Mouse (Mus musculus): ENCODE results near the gene Erg.

Erg gene

DNA sequence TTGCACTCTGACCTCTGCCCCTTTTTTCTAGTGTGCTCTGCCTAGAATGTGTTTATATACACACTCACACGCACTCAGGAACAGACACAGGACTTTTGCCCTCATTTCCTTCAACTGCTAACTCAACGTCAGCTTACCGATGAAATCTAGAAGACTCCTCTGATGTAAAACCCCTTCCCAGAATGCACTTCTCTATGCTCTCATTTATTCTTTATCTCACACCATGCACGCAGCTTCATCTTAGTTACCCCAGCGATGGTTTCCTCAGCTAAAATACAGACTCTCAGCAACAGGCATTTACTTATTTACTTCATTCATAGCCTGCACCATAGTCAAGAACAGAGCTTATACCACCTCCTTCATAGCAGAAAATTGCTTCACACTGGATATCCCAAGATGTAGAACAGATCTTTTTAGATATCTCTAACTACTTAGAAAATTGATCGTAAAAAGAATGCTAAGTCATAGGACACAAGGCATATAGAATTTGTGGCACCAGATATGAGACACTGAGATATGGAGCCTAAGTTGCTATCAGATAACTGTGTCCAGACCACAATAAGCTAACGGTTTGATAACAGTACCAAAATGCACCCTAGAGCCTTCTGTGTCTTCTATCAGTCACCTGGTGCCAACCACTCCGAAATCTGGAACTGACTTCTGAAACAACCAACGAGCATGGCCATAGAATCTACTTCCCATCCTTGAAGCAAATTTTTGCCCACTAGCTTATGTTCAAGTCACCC is 98.6 kb downstream of the Erg start:
- no peak for DNase-seq (ENCODE audit: low spot score)

- DNase-seq (ENCODE audit: low spot score), result no peak
These were observed 105.2 kb downstream of the Erg start for GRCm38 (mm10) chr16:95481176-95481575.

- DNase-seq (ENCODE audit: low spot score), result no peak
These were observed 107.8 kb downstream of the Erg start for GRCm38 (mm10) chr16:95478558-95478957.

GRCm38 (mm10) chr16:95475041-95475440 is 111.4 kb downstream of the Erg start:
- no peak for DNase-seq (ENCODE audit: low spot score)

- no peak for DNase-seq (ENCODE audit: low spot score)
These were observed 112.4 kb downstream of the Erg start for GRCm38 (mm10) chr16:95473946-95474345.

- DNase-seq (ENCODE audit: low spot score), result no peak
These were observed 113.6 kb downstream of the Erg start for GRCm38 (mm10) chr16:95472771-95473170.

- no peak for DNase-seq (ENCODE audit: low spot score)
These were observed 116.9 kb downstream of the Erg start for GRCm38 (mm10) chr16:95469262-95470139.

GRCm38 (mm10) chr16:95467893-95468292 is 118.5 kb downstream of the Erg start:
- no peak for DNase-seq (ENCODE audit: low spot score)

GRCm38 (mm10) chr16:95466548-95466947 is 119.8 kb downstream of the Erg start:
- no peak for DNase-seq (ENCODE audit: low spot score)

- DNase-seq (ENCODE audit: low spot score), result no peak
These were observed 121.8 kb downstream of the Erg start for GRCm38 (mm10) chr16:95464609-95465008.

DNA sequence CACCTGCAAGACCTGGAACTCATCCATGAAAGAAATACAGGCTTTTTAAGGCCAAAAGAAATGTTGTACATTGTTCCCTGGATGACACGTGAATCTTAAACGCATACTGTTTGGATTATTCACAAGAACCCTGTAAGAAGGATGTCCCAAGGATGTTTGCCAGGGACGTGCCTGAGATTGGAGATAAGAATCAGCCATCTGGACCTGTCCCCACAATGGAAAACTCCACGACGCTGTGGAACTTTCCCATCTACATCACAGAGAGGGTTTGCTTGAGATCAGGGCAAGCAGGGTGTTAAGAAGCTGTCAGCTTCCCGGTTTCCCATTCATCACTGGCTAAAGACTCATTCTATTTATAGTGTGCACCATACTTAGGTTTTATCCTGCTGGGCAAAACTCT is 122.6 kb downstream of the Erg start:
- no peak for DNase-seq (ENCODE audit: low spot score)

DNA sequence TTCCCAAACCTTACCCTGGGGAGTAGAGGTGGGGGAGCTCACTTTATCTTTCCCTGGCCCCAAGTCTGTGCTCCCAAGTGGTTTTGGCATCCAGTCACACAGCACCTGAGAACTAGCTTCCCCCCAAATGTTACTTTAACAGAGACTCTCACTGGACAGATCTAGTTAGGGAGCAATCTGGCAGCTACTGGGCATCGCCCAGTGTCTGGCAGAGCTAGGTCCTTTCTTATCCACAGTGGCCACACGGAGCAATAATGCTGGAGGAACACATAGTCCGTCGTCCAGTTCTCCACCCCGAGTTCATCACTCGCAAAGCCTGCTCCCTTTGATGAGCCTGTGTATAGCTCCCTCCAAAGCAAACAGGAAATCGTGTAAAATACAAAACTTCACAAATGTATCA is 124.5 kb downstream of the Erg start:
- DNase-seq (ENCODE audit: low spot score), result no peak

DNA sequence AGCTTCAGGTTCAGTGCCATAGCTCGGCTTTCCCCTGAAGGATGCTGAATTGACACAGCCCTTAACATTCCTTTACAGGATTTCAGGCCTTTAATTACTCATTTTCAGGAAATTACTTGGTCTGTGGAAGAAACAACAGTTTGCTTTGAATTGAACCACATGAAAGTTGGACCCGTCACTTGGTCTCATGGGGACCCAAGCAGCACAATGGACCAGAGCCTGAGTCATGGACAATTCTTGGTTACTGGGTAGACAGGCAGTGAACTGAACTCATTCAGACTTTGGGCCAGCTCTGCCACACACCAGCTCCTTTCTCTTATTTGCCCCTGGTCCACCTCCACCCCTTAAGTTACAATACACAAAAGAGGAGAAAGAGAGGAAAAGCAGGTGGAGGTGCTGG is 126.1 kb downstream of the Erg start:
- no peak for DNase-seq (ENCODE audit: low spot score)

DNA sequence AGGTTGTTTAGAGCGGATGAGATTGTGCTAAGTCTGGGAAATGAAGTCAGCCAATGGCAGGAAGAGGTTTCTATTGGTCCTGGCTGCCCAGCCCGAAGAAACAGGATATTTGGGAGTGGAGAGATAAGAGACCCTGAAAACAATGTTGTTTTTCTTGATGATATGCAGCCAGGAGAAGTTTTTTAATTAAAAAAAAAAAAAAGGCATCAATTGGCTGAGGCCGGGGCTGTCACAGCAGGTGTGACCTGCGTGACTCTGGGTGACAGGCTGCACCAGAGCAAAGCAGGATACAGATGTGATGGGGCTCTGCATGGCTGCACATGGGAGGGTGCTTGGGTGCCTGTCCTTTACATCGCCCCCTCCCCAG is 127.1 kb downstream of the Erg start:
- DNase-seq (ENCODE audit: low spot score), result no peak

GRCm38 (mm10) chr16:95458590-95459324 is 127.6 kb downstream of the Erg start:
- no peak for DNase-seq (ENCODE audit: low spot score)

DNA sequence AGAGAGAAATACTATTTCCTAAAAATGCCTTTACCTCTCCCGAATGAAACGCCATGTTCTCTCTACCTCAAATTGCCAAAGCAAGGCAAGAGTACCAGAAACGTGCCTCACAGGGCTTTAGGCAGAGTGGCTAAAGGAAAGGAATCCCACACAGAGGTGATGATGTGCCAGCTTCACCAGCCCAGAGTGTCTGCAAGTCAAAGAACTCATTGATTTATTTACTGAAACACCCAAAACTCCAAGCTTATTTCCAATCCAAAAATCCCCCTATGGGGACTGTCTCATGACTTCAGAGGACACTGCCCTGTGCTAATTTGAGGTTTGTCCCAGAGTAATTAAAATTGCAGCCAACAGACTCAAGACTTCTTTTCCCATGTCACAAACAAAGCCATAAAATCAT is 129.4 kb downstream of the Erg start:
- no peak for DNase-seq (ENCODE audit: low spot score)

GRCm38 (mm10) chr16:95455896-95456295 is 130.5 kb downstream of the Erg start:
- no peak for DNase-seq (ENCODE audit: low spot score)

GRCm38 (mm10) chr16:95455461-95455860 is 130.9 kb downstream of the Erg start:
- no peak for DNase-seq (ENCODE audit: low spot score)

DNA sequence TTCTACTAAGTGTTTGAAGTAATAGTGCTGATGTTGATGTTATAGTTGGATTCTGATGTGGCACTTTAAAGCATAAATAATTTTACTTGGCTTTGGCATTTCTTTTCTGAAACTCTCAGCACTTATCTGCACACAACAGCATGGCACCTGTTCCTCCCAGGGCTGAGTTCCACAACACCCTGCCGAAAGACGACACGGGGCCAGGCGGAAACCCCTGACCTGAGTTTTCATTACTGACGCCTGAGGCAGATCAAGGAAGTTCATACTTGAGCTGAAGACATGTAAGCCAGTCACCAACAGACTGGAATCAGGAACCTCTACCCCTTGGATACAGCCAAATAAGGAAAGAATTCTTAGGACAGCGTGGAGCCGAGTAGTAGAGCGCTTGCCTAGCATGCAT is 134.0 kb downstream of the Erg start:
- DNase-seq (ENCODE audit: low spot score), result no peak

GRCm38 (mm10) chr16:95449361-95449725 is 137.1 kb downstream of the Erg start:
- no peak for DNase-seq (ENCODE audit: low spot score)

DNA sequence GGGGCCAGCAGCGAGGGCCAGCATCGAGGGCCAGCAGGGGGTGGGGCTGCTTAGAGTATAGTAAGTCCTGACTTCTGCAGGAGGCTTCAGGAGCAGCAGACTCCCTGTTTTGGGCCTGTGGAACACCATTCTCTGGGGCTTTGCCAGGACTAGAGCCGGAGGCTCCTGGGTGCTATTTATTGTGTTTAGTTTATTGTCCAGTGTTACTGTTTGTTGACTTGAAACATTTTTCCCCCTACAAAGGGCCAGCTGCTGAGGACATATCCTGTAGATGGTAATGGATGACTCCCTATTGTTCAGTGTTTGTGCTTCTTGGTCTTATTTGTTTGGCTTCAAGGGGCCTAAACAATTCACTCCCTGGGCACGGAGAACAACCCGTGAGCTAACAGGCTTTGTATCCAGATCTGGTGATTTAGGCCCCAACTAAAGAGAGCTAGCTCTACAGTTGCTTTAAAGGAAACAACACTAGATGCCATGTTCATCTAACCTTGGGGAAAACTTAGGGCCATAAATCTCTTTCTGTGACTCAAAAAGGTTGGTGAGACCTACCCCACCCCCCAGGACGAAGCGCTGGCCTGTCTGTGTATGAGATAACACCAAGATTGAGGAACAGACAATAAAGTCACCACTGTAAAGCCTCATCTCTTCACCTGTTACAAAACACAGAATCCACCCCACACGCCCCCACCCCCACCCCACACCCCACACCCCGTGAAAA is 137.6 kb downstream of the Erg start:
- DNase-seq (ENCODE audit: low spot score), result no peak

GRCm38 (mm10) chr16:95447896-95448295 is 138.5 kb downstream of the Erg start:
- DNase-seq (ENCODE audit: low spot score), result no peak

Data from left cerebral cortex, adult 11 months (tissue).